Mouse (Mus musculus) ES-E14 (cell line): ENCODE measurements around the gene Nceh1.

ENCODE experiments used
- CHD2 ChIP-seq: IDR thresholded peaks from 2 replicates; pipeline ENCODE4 v1.6.1; 2014; ENCODE audit warnings: mild to moderate bottlenecking, low read depth, low read length, inconsistent platforms
- HCFC1 ChIP-seq: IDR thresholded peaks from 2 replicates; pipeline ENCODE4 v1.6.1; 2012; ENCODE audit warnings: low read length, inconsistent platforms, borderline replicate concordance; ENCODE audit not compliant: insufficient read depth
- MAFK ChIP-seq: IDR thresholded peaks from 2 replicates; pipeline ENCODE4 v1.6.1; 2014; ENCODE audit warnings: mild to moderate bottlenecking, low read depth, low read length, inconsistent platforms; ENCODE audit not compliant: insufficient read depth
- ZC3H11A ChIP-seq: IDR thresholded peaks from 2 replicates; pipeline ENCODE4 v1.6.1; 2012; ENCODE audit warnings: low read depth, mild to moderate bottlenecking, inconsistent platforms, low read length, borderline replicate concordance
- ZNF384 ChIP-seq: IDR thresholded peaks from 2 replicates; pipeline ENCODE4 v1.6.1; 2012; ENCODE audit warnings: low read depth, low read length, inconsistent platforms

- no peak for TF ChIP-seq HCFC1
- no peak for TF ChIP-seq CHD2
- no peak for TF ChIP-seq ZC3H11A
- TF ChIP-seq ZNF384: no peak
- TF ChIP-seq MAFK: no peak
These were observed 86.4 kb downstream of the Nceh1 start for GRCm38 (mm10) chr3:27269151-27269550.
